Mouse (Mus musculus) liver, embryonic 13.5 days (tissue): ENCODE measurements around the gene Nr1d2. TPM values are rescaled to one million over a fixed set of nuclear protein-coding genes. Genes with fewer than 3 reads are reported as not detected.
"Not testable (repeated sequence)": the region's sequence is repeated elsewhere in the genome, so short reads cannot be mapped to it uniquely, and the experiment has no call there.

Experiments
- ATAC-seq: fragments of 200-750 bp; cut with Nextera tagmentation; 2 replicates; pipeline ENCODE4 v1.8.0; 2017; ENCODE audit warnings: low read depth, mild to moderate bottlenecking, moderate number of reproducible peaks, moderate library complexity
- DNase-seq: peaks from one replicate; pipeline ENCODE4 v3.0.0; 2022
- H3K27ac ChIP-seq: fragments of 300-500 bp; sonication (generic); 2 replicates; pipeline ENCODE4 v1.5.1; 2015; ENCODE audit warnings: moderate library complexity, mild to moderate bottlenecking, inconsistent platforms
- H3K27me3 ChIP-seq: fragments of 300-500 bp; sonication (generic); 2 replicates; pipeline ENCODE4 v1.6.1; 2015; ENCODE audit warnings: mild to moderate bottlenecking, inconsistent platforms
- H3K36me3 ChIP-seq: fragments of 300-500 bp; sonication (generic); 2 replicates; pipeline ENCODE4 v1.6.1; 2015; ENCODE audit warnings: mild to moderate bottlenecking, inconsistent platforms
- H3K4me1 ChIP-seq: fragments of 300-500 bp; sonication (generic); replicated peaks from 2 replicates; pipeline ENCODE4 v1.6.1; 2015; ENCODE audit warnings: inconsistent platforms
- H3K4me2 ChIP-seq: fragments of 300-500 bp; sonication (generic); 2 replicates; pipeline ENCODE4 v1.6.1; 2015; ENCODE audit warnings: inconsistent platforms, mild to moderate bottlenecking, moderate library complexity
- H3K4me3 ChIP-seq: fragments of 300-500 bp; sonication (generic); replicated peaks from 2 replicates; pipeline ENCODE4 v1.5.1; 2015; ENCODE audit warnings: mild to moderate bottlenecking, inconsistent platforms
- H3K9ac ChIP-seq: fragments of 300-500 bp; sonication (generic); 2 replicates; pipeline ENCODE4 v1.6.1; 2015; ENCODE audit warnings: mild to moderate bottlenecking, inconsistent platforms
- H3K9me3 ChIP-seq: fragments of 300-500 bp; sonication (generic); replicated peaks from 2 replicates; pipeline ENCODE4 v1.6.1; 2016; ENCODE audit warnings: inconsistent platforms
- WGBS: fragments of 180-500 bp; shearing (Covaris S2); methylation state at CpG from one replicate; pipeline ENCODE4 v1.1.7; 2015; ENCODE audit not compliant: insufficient replicate concordance; 5-methylcytosine and 5-hydroxymethylcytosine counted together
- polyA plus RNA-seq: library from polyadenylated mRNA; unstranded; fragments of >200 nt; fragmentation: Nextera tagmentation; extraction: Ambion mirVana; gene quantifications from 2 replicates; pipeline ENCODE4 v1.2.1, GENCODE M21; 2015

Gene Nr1d2
- polyA plus RNA-seq, 1 experiment from 2014 or later, result 1.4 TPM

GRCm38 (mm10) chr14:18263427-18263826, 24.5 kb upstream of the Nr1d2 start:
- 60% methylated on average over 4 of the region's 4 CpGs for WGBS

GRCm38 (mm10) chr14:18261203-18261602, 22.3 kb upstream of the Nr1d2 start:
- no peak overlapping the region for H3K27ac ChIP-seq
- ATAC-seq, result no peak

More at GRCm38 (mm10) chr14:18263427-18263826, 24.5 kb upstream of the Nr1d2 start:
- Histone ChIP-seq H3K4me3 (no peak overlapping the region), H3K27ac (no peak overlapping the region), H3K4me2 (no peak overlapping the region), H3K27me3 (no peaks in the 10 kb centered on the region), H3K9ac (no peak overlapping the region), H3K36me3 (peaks cover 24% of the 10 kb centered on the region), H3K4me1 (peaks cover 5% of the 10 kb centered on the region), H3K9me3 (no peaks in the 10 kb centered on the region)
- DNase-seq (no peak), ATAC-seq (no peak)

GRCm38 (mm10) chr14:18242638-18243130, 3.8 kb upstream of the Nr1d2 start:
- Histone ChIP-seq H3K4me1 (peaks cover 19% of the 10 kb centered on the region), H3K4me3 (no peak overlapping the region), H3K9ac (no peak overlapping the region), H3K27ac (no peak overlapping the region), H3K27me3 (no peaks in the 10 kb centered on the region), H3K9me3 (no peaks in the 10 kb centered on the region), H3K36me3 (no peaks in the 10 kb centered on the region), H3K4me2 (no peak overlapping the region)
- no peak for DNase-seq
- 73% methylated on average over 21 of the region's 21 CpGs for WGBS
- no peak for ATAC-seq

More at GRCm38 (mm10) chr14:18261203-18261602, 22.3 kb upstream of the Nr1d2 start:
- Histone ChIP-seq H3K4me2 (no peak overlapping the region), H3K36me3 (peaks cover 4% of the 10 kb centered on the region; the same call in 1 of the 2 replicates), H3K27me3 (no peaks in the 10 kb centered on the region), H3K4me1 (no peaks in the 10 kb centered on the region), H3K9ac (no peak overlapping the region), H3K9me3 (no peaks in the 10 kb centered on the region), H3K4me3 (no peak overlapping the region)
- 66% methylated on average over 3 of the region's 3 CpGs for WGBS
- DNase-seq, result no peak

GRCm38 (mm10) chr14:18241786-18242185, 2.9 kb upstream of the Nr1d2 start:
- Histone ChIP-seq H3K4me3 (no peak overlapping the region), H3K9ac (no peak overlapping the region), H3K4me2 (no peak overlapping the region), H3K27ac (no peak overlapping the region), H3K36me3 (no peaks in the 10 kb centered on the region), H3K9me3 (no peaks in the 10 kb centered on the region), H3K27me3 (no peaks in the 10 kb centered on the region), H3K4me1 (peaks cover 24% of the 10 kb centered on the region)
- 78% methylated on average over 4 of the region's 4 CpGs for WGBS
- no peak for ATAC-seq
- DNase-seq, result no peak

GRCm38 (mm10) chr14:18240132-18240531, 1.2 kb upstream of the Nr1d2 start:
- ATAC-seq (no peak), DNase-seq (no peak)
- Histone ChIP-seq H3K4me1 (peaks cover 24% of the 10 kb centered on the region), H3K4me2 (0 out of 2 replicates have a peak overlapping the region, but pooled peaks have one; percentile 3), H3K27me3 (no peaks in the 10 kb centered on the region), H3K27ac (no peak overlapping the region), H3K36me3 (no peaks in the 10 kb centered on the region), H3K9me3 (no peaks in the 10 kb centered on the region), H3K9ac (no peak overlapping the region), H3K4me3 (no peak overlapping the region)
- 57% methylated on average over 7 of the region's 7 CpGs for WGBS

- Histone ChIP-seq H3K9ac (peak overlapping the region; percentile 73), H3K27me3 (no peaks in the 10 kb centered on the region)
- WGBS, result 0% methylated on average over 68 of the region's 71 CpGs
Measured at GRCm38 (mm10) chr14:18238131-18238749, 687 bp downstream of the Nr1d2 start.

GRCm38 (mm10) chr14:18237381-18237780, 1.5 kb downstream of the Nr1d2 start:
- Histone ChIP-seq H3K9ac (no peak overlapping the region), H3K27me3 (no peaks in the 10 kb centered on the region), H3K27ac (no peak overlapping the region), H3K36me3 (no peaks in the 10 kb centered on the region), H3K4me2 (peak overlapping the region; percentile 98), H3K9me3 (no peaks in the 10 kb centered on the region), H3K4me1 (peaks cover 32% of the 10 kb centered on the region), H3K4me3 (peak overlapping the region; percentile 72; the same call in 1 of the 2 replicates)
- ATAC-seq, result no peak
- no peak for DNase-seq
- WGBS, result 74% methylated on average over 4 of the region's 4 CpGs

More at GRCm38 (mm10) chr14:18238131-18238749, 687 bp downstream of the Nr1d2 start:
- H3K36me3 ChIP-seq, result no peaks in the 10 kb centered on the region
- peaks cover 32% of the 10 kb centered on the region for H3K4me1 ChIP-seq
- H3K27ac ChIP-seq, result peak overlapping the region; percentile 59
- peak overlapping the region; percentile 98 for H3K4me2 ChIP-seq
- DNase-seq (peak; percentile 92), ATAC-seq (peak; percentile 84)
- H3K9me3 ChIP-seq, result no peaks in the 10 kb centered on the region
- peak overlapping the region; percentile 72 for H3K4me3 ChIP-seq

- H3K27ac ChIP-seq, H3K27me3 ChIP-seq, ATAC-seq, H3K9ac ChIP-seq, H3K9me3 ChIP-seq, DNase-seq, H3K4me2 ChIP-seq, H3K4me3 ChIP-seq, H3K36me3 ChIP-seq: not testable (repeated sequence)
- H3K4me1 ChIP-seq, result peaks cover 32% of the 10 kb centered on the region
- 63% methylated on average over 2 of the region's 2 CpGs for WGBS
Measured at GRCm38 (mm10) chr14:18236496-18237235, 2.3 kb downstream of the Nr1d2 start.

GRCm38 (mm10) chr14:18233981-18234960, 4.7 kb downstream of the Nr1d2 start:
- Histone ChIP-seq H3K9me3 (no peaks in the 10 kb centered on the region), H3K27ac (peak overlapping the region; percentile 23; the same call in 1 of the 2 replicates), H3K36me3 (no peaks in the 10 kb centered on the region), H3K4me3 (no peak overlapping the region), H3K4me2 (no peak overlapping the region), H3K27me3 (no peaks in the 10 kb centered on the region), H3K4me1 (peaks cover 27% of the 10 kb centered on the region), H3K9ac (no peak overlapping the region)
- 28% methylated on average over 5 of the region's 5 CpGs for WGBS
- no peak for DNase-seq
- ATAC-seq, result no peak

- Histone ChIP-seq H3K27ac (no peak overlapping the region), H3K9me3 (no peaks in the 10 kb centered on the region), H3K9ac (no peak overlapping the region), H3K27me3 (no peaks in the 10 kb centered on the region), H3K36me3 (no peaks in the 10 kb centered on the region), H3K4me3 (no peak overlapping the region), H3K4me1 (peaks cover 17% of the 10 kb centered on the region), H3K4me2 (no peak overlapping the region)
- 71% methylated on average over 2 of the region's 2 CpGs for WGBS
- ATAC-seq (no peak), DNase-seq (no peak)
Measured at GRCm38 (mm10) chr14:18233076-18233475, 5.9 kb downstream of the Nr1d2 start.

- not testable (repeated sequence) for H3K4me2 ChIP-seq, H3K9me3 ChIP-seq, H3K9ac ChIP-seq, H3K4me1 ChIP-seq, H3K27me3 ChIP-seq, ATAC-seq, H3K27ac ChIP-seq, H3K36me3 ChIP-seq, DNase-seq, H3K4me3 ChIP-seq
- 75% methylated on average over 8 of the region's 8 CpGs for WGBS
Measured at GRCm38 (mm10) chr14:18231866-18232265, 7.1 kb downstream of the Nr1d2 start.
